Mouse (Mus musculus): ENCODE data around the gene Cd28. TPM values are rescaled to one million over a fixed set of nuclear protein-coding genes. Genes with fewer than 3 reads are reported as not detected.

Cd28 gene
- total and polyA plus RNA-seq, 3 experiments: 1.0 to 4.4 (median 1.8) TPM

GRCm38 (mm10) chr1:60781666-60782065 lies 65.1 kb downstream of the Cd28 start:
- no peak for TF ChIP-seq TCF12 (IDR thresholded peaks at IDR 0.05; ENCODE audit: low read depth, low read length)
- no peak for TF ChIP-seq MXI1 (IDR thresholded peaks at IDR 0.05; ENCODE audit: low read depth, low read length)
- TF ChIP-seq POLR2AphosphoS2 (IDR thresholded peaks at IDR 0.05; ENCODE audit: low read depth, low read length): no peak
- TF ChIP-seq JUND (conservative IDR thresholded peaks at IDR 0.05; ENCODE audit: low read depth, low read length): no peak
- TF ChIP-seq NRF1 (IDR thresholded peaks at IDR 0.05; ENCODE audit: low read depth, low read length): no peak
- no peak for TF ChIP-seq RCOR1 (conservative IDR thresholded peaks at IDR 0.05; ENCODE audit: low read depth, low read length)
- TF ChIP-seq MEF2A (IDR thresholded peaks at IDR 0.05; ENCODE audit: borderline replicate concordance, low read depth, low read length): no peak
- TF ChIP-seq ELF1 (IDR thresholded peaks at IDR 0.05; ENCODE audit: low read depth, low read length): no peak
- TF ChIP-seq MYC (IDR thresholded peaks at IDR 0.05; ENCODE audit: low read depth, low read length): no peak
- TF ChIP-seq EP300 (IDR thresholded peaks at IDR 0.05; ENCODE audit: low read length): no peak
- TF ChIP-seq SMC3 (IDR thresholded peaks at IDR 0.05; ENCODE audit: low read depth, low read length): no peak
- no peak for TF ChIP-seq POLR2A (IDR thresholded peaks at IDR 0.05; ENCODE audit: low read depth, low read length)
- no peak for TF ChIP-seq MAX (IDR thresholded peaks at IDR 0.05; ENCODE audit: low read length)
- H3K27ac ChIP-seq (ENCODE audit: insufficient read depth, low read depth): no peak overlapping the region
- no peak for DNase-seq (ENCODE audit: extremely low read depth)
- no peak overlapping the region for H3K4me2 ChIP-seq (ENCODE audit: insufficient read depth, low read depth, poor library complexity, severe bottlenecking)
- H3K9ac ChIP-seq (ENCODE audit: insufficient read depth, low read depth): no peak overlapping the region
- H3K79me2 ChIP-seq (replicated peaks; ENCODE audit: control insufficient read depth, extremely low read depth, insufficient read depth, poor library complexity, severe bottlenecking): no peaks in the 10 kb centered on the region
- in situ Hi-C loops (cut with MboI; ENCODE audit: low pct_ligation_motif_present, low pct_unique_long_range_greater_than_20kb, low sequenced_read_pairs) (no loop called here), dilution Hi-C loops (cut with MboI; ENCODE audit: extremely low pct_ligation_motif_present, extremely low pct_unique_long_range_greater_than_20kb, low sequenced_read_pairs) (no loop called here)
- no peaks in the 10 kb centered on the region for H3K36me3 ChIP-seq (replicated peaks in 1 of 2; ENCODE audit: control insufficient read depth in 1 of 2, insufficient read depth in 1 of 2, low read length in 1 of 2)
- no peak overlapping the region for H3K4me3 ChIP-seq (replicated peaks in 1 of 3; ENCODE audit: low read depth in 2 of 3, low read length in 2 of 3, poor library complexity in 1 of 3)
- H3K4me1 ChIP-seq (ENCODE audit: control insufficient read depth in 1 of 2, insufficient read depth in 2 of 2): 0 out of 4 replicates have a peak, but pooled peaks cover 0 to 2% of the 10 kb centered on the region in 2 experiments
- H3K27me3 ChIP-seq (replicated peaks): no peaks in the 10 kb centered on the region
- no peaks in the 10 kb centered on the region for H3K9me3 ChIP-seq (replicated peaks; ENCODE audit: low read length)

- peaks cover 2 to 16% of the 10 kb centered on the region in 2 experiments; a peak in 3 of 4 replicates for H3K4me1 ChIP-seq (ENCODE audit: control insufficient read depth in 1 of 2, insufficient read depth in 2 of 2)
- peaks cover 0 to 20% of the 10 kb centered on the region in 2 experiments for H3K36me3 ChIP-seq (replicated peaks in 1 of 2; ENCODE audit: control insufficient read depth in 1 of 2, insufficient read depth in 1 of 2, low read length in 1 of 2)
- no peak overlapping the region for H3K4me3 ChIP-seq (replicated peaks in 1 of 3; ENCODE audit: low read depth in 2 of 3, low read length in 2 of 3, poor library complexity in 1 of 3)
- DNase-seq (ENCODE audit: extremely low read depth): no peak
- H3K9me3 ChIP-seq (replicated peaks; ENCODE audit: low read length): no peaks in the 10 kb centered on the region
- H3K27ac ChIP-seq (ENCODE audit: insufficient read depth, low read depth): no peak overlapping the region
- TF ChIP-seq MXI1 (IDR thresholded peaks at IDR 0.05; ENCODE audit: low read depth, low read length) (no peak), ZNF384 (IDR thresholded peaks at IDR 0.05; ENCODE audit: low read depth, low read length) (no peak), BHLHE40 (IDR thresholded peaks at IDR 0.05; ENCODE audit: low read depth, low read length) (no peak), E2F4 (IDR thresholded peaks at IDR 0.05; ENCODE audit: insufficient replicate concordance, low read depth, low read length) (no peak), SIN3A (IDR thresholded peaks at IDR 0.05; ENCODE audit: low read length) (no peak), HCFC1 (IDR thresholded peaks at IDR 0.05; ENCODE audit: low read depth, low read length) (no peak), KAT2A (IDR thresholded peaks at IDR 0.05; ENCODE audit: insufficient replicate concordance, low read length) (no peak), NELFE (IDR thresholded peaks at IDR 0.05; ENCODE audit: low read depth, low read length) (no peak), ZMIZ1 (IDR thresholded peaks at IDR 0.05; ENCODE audit: low read depth, low read length) (no peak), CTCF (conservative IDR thresholded peaks at IDR 0.05 in 1 of 2, IDR thresholded peaks at IDR 0.05 in 1 of 2; ENCODE audit: low read depth in 2 of 2, low read length in 2 of 2) (no peak), ZKSCAN1 (IDR thresholded peaks at IDR 0.05; ENCODE audit: borderline replicate concordance, low read depth, low read length) (no peak), NRF1 (IDR thresholded peaks at IDR 0.05; ENCODE audit: low read depth, low read length) (no peak), UBTF (IDR thresholded peaks at IDR 0.05; ENCODE audit: low read depth, low read length) (no peak), MAFK (IDR thresholded peaks at IDR 0.05; ENCODE audit: insufficient replicate concordance, low read length) (no peak), CHD2 (IDR thresholded peaks at IDR 0.05; ENCODE audit: low read length) (no peak), MYC (IDR thresholded peaks at IDR 0.05; ENCODE audit: low read depth, low read length) (no peak)
- no peak overlapping the region for H3K9ac ChIP-seq (ENCODE audit: insufficient read depth, low read depth)
- no peaks in the 10 kb centered on the region for H3K27me3 ChIP-seq (replicated peaks)
- H3K79me2 ChIP-seq (replicated peaks; ENCODE audit: control insufficient read depth, extremely low read depth, insufficient read depth, poor library complexity, severe bottlenecking): no peaks in the 10 kb centered on the region
- dilution Hi-C loops (cut with MboI; ENCODE audit: extremely low pct_ligation_motif_present, extremely low pct_unique_long_range_greater_than_20kb, low sequenced_read_pairs) (no loop called here), in situ Hi-C loops (cut with MboI; ENCODE audit: low pct_ligation_motif_present, low pct_unique_long_range_greater_than_20kb, low sequenced_read_pairs) (no loop called here)
- H3K4me2 ChIP-seq (ENCODE audit: insufficient read depth, low read depth, poor library complexity, severe bottlenecking): no peak overlapping the region
Measured at GRCm38 (mm10) chr1:60793717-60794116, 77.1 kb downstream of the Cd28 start.
